Mouse (Mus musculus) cortical plate, adult 2 months (tissue): ENCODE data around the gene Map3k20.

Experiments
- CTCF ChIP-seq: fragments of 200-500 bp; IDR thresholded peaks from 2 replicates; pipeline ENCODE4 v1.5.1; 2011; ENCODE audit warnings: mild to moderate bottlenecking, control low read depth, low read length; ENCODE audit not compliant: insufficient read depth; ENCODE audit errors: extremely low read depth
- POLR2A ChIP-seq: fragments of 200-500 bp; IDR thresholded peaks from 2 replicates; pipeline ENCODE4 v1.6.1; 2011; ENCODE audit warnings: mild to moderate bottlenecking, low read length, control low read depth; ENCODE audit not compliant: insufficient read depth; ENCODE audit errors: extremely low read depth

- TF ChIP-seq CTCF = no peak
- no peak for TF ChIP-seq POLR2A
Measured at GRCm38 (mm10) chr2:72369140-72369600, 83.7 kb downstream of the Map3k20 start.
